Mouse (Mus musculus) cerebellum, postnatal 10 days (tissue): ENCODE measurements at regions not wholly inside any gene's neighbourhood (a gene's known extent, or its start where the extent isn't known, plus 50 kb on each side); places are given as distances from the start of the nearest gene placed in this dataset.
"Not testable (repeated sequence)": the region's sequence is repeated elsewhere in the genome, so short reads cannot be mapped to it uniquely, and the experiment has no call there.

Source experiments
- DNase-seq, 2 experiments: peaks; one replicate each; pipeline ENCODE4 v3.0.0; 2021; ENCODE audit warnings: mixed read lengths in 2 of 2

GRCm38 (mm10) chrX:127484659-127485058 lies 90.6 kb downstream of the 4921511C20Rik start:
- no peak for DNase-seq

- no peak for DNase-seq
These were observed 125.0 kb downstream of the 4921511C20Rik start for GRCm38 (mm10) chrX:127519114-127519513.

GRCm38 (mm10) chrX:127524543-127524942 lies 130.4 kb downstream of the 4921511C20Rik start:
- DNase-seq: not testable (repeated sequence)

- peak; percentile 22 to 32 for DNase-seq
These were observed 159.9 kb downstream of the 4921511C20Rik start for GRCm38 (mm10) chrX:127554001-127554400.
